Mouse (Mus musculus) limb, embryonic 10.5 days (tissue): ENCODE data around the gene Foxj3. TPM values are rescaled to one million over a fixed set of nuclear protein-coding genes. Genes with fewer than 3 reads are reported as not detected.

Experiments used
- DNase-seq: peaks from one replicate; pipeline ENCODE4 v3.0.0-alpha.2; 2017; ENCODE audit warnings: low spot score
- H3K27ac ChIP-seq: fragments of 300-500 bp; sonication (generic); 2 replicates; pipeline ENCODE4 v1.5.1; 2016; ENCODE audit warnings: mild to moderate bottlenecking
- H3K27me3 ChIP-seq: fragments of 300-500 bp; sonication (generic); 2 replicates; pipeline ENCODE4 v1.6.1; 2016; ENCODE audit warnings: low read depth, mild to moderate bottlenecking; ENCODE audit not compliant: poor library complexity, severe bottlenecking
- H3K36me3 ChIP-seq: fragments of 300-500 bp; sonication (generic); 2 replicates; pipeline ENCODE4 v1.6.1; 2016; ENCODE audit warnings: mild to moderate bottlenecking, moderate library complexity
- H3K4me1 ChIP-seq: fragments of 300-500 bp; sonication (generic); 2 replicates; pipeline ENCODE4 v1.6.1; 2016
- H3K4me3 ChIP-seq: fragments of 300-500 bp; sonication (generic); 2 replicates; pipeline ENCODE4 v1.5.1; 2016; ENCODE audit warnings: mild to moderate bottlenecking, moderate library complexity
- H3K9me3 ChIP-seq: fragments of 300-500 bp; sonication (generic); replicated peaks from 2 replicates; pipeline ENCODE4 v1.6.1; 2016; ENCODE audit warnings: mild to moderate bottlenecking
- WGBS: fragments of 180-500 bp; shearing (Covaris S2); methylation state at CpG from one replicate; pipeline ENCODE4 v1.1.7; 2016; 5-methylcytosine and 5-hydroxymethylcytosine counted together
- polyA plus RNA-seq: library from polyadenylated mRNA; unstranded; fragments of >200 nt; fragmentation: Nextera tagmentation; extraction: Ambion mirVana; gene quantifications from 2 replicates; pipeline ENCODE4 v1.2.1, GENCODE M21; 2016

Foxj3 gene
- polyA plus RNA-seq, 1 experiment from 2014 or later = 25.2 TPM

DNA sequence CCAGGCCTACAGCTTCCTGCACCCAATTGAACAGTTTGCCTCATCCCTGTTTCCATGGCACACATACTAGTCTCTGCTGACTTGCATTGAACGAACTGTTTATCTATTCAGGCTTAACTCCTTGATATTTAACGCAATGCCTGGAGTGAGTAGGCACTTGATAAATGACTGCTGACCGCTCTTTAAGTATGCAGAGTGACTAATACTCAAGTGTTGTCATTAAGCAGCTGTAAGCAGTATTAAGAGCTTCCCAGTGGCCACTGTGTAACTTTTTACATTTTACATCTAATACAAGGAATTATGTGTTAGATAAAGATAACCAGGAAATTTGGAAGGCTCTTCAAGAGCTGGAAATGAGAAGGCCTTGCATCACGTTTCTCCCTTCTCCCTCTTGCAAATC, 1.7 kb upstream of the Foxj3 start:
- no peak overlapping the region for H3K4me3 ChIP-seq
- H3K9me3 ChIP-seq = no peaks in the 10 kb centered on the region
- WGBS = 74% methylated on average over 4 of the region's 4 CpGs
- no peak for DNase-seq
- H3K36me3 ChIP-seq = no peaks in the 10 kb centered on the region
- no peak overlapping the region for H3K27ac ChIP-seq
- H3K4me1 ChIP-seq = peaks cover 8% of the 10 kb centered on the region
- no peaks in the 10 kb centered on the region for H3K27me3 ChIP-seq

DNA sequence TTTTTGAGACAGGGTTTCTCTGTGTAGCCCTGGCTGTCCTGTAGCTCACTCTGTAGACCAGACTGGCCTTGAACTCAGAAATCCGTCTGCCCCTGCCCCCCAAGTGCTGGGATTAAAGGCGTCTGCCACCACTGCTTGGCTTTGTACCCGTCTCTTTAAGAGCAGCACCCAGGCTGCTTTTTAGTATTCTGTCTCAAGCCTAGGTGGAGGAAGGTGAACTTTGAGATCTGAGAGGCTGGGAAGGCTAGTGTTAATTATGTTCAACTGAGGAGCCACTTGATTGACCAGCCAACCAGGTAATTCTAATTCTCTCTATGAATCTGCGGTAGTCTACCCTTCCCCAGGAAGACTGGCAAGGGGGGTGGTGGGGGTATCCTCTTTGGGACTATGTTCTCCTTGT, 632 bp downstream of the Foxj3 start:
- Histone ChIP-seq H3K27ac (no peak overlapping the region), H3K27me3 (no peaks in the 10 kb centered on the region), H3K9me3 (no peaks in the 10 kb centered on the region), H3K4me1 (peaks cover 15% of the 10 kb centered on the region), H3K4me3 (no peak overlapping the region), H3K36me3 (no peaks in the 10 kb centered on the region)
- 78% methylated on average over 4 of the region's 4 CpGs for WGBS
- DNase-seq = no peak

DNA sequence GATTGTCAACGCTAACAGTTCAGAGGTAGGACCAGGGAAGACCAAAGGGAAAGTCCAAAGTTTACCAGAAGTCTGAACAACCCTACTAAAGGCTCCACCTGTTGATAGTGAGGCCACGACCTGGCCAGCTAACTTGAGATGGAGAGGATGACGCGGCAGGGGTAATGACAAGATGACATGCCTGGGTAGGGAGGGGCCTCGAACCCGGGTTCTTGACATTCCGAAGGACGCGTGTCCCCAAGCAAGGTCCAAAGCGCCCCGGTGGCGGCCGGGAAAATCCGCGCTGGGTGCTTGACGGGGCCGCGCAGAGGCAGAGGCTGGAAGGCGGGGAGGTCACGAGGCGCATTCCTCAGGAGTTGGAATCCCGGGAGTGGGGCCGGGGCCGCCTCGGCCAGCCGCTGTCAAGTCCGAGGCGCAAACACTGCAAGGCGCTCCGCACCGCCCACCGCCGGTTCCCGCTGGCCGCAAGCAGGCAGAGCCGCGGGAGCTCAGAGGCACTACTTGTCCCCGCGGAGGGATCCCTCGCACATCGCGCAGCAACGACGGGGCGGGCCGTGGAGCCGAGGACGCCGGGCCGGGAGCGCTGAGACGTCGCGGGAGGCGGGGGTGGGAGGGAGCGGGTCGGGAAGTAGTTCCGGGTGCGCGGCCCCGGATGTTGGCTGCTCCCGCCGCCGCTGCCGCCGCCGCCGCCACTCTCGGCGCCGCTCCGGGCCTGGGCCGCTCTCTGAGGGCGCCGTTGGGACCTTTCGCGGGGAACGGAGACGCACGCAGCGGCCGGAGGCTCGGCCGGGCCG, 2.4 kb downstream of the Foxj3 start, which contains the start of gene Frg2f1:
Gene Frg2f1, minus strand, starts transcription at position 499 of the 794 bp plus-strand sequence.
- Histone ChIP-seq H3K4me3 (peak within 1 kb of the TSS; percentile 95), H3K4me1 (peaks cover 15% of the 10 kb centered on the region), H3K9me3 (no peaks in the 10 kb centered on the region), H3K36me3 (no peaks in the 10 kb centered on the region), H3K27me3 (no peaks in the 10 kb centered on the region), H3K27ac (peak within 1 kb of the TSS; percentile 100)
- DNase-seq = peak; percentile 96
- WGBS = under 1% methylated on average over 66 of the region's 85 CpGs

DNA sequence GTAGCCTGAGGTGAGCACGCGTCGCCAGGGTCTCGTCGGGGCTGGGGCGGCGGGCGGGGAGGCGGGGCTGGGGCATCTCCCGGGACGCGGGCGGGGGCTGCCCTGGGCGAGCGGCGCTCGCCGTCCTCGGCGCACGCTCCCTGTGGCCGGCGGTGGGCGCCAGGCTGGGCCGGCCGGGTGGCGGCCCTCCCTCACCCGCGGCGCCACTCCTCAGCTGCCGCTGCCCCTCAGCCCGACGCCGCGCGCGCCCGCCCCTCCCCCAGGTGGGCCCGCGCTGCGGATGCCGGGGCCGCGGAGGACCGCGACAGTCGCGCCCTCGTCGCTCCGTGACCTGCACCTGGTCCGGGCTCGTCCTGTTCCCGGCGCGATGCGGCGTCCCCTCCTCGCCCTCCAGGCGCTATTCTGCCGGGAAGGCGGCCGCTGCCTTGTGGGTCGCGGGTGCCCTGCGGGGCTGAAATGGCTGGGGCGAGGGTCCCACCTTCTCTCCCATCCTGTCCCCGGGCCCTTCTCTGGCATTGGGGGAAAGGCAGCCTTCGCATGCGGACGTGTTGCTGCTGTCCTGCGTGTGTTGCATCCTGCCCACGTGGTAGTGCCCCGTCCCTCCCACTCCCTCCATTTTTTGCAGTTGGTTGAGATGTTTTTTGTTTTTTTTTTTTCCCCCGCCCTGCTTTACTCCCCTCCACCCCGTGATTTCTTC, 3.2 kb downstream of the Foxj3 start:
- H3K9me3 ChIP-seq = no peaks in the 10 kb centered on the region
- DNase-seq = peak; percentile 73
- H3K4me3 ChIP-seq = peak overlapping the region; percentile 95
- H3K27ac ChIP-seq = peak overlapping the region; percentile 100
- H3K27me3 ChIP-seq = no peaks in the 10 kb centered on the region
- peaks cover 15% of the 10 kb centered on the region for H3K4me1 ChIP-seq
- H3K36me3 ChIP-seq = no peaks in the 10 kb centered on the region
- under 1% methylated on average over 59 of the region's 76 CpGs for WGBS

DNA sequence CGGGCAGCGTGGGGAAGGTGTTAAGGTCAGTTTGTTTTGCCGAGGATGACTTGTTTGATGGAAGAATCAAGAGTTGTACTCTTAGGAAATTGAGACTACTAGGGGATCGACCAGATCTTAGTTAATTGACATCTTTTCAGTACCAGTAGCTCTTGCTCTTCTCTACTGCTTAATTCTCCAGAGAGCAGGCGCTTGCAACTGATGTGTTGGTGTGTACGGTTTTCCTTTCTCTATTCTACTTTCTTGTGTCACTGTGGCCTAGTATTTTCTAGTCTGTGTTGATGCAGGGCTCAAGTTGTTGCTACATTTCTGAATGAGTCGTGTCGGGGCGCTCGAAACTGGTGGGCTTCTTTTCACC, 3.7 kb downstream of the Foxj3 start:
- DNase-seq = no peak
- no peaks in the 10 kb centered on the region for H3K9me3 ChIP-seq
- H3K4me1 ChIP-seq = peaks cover 15% of the 10 kb centered on the region
- peak overlapping the region; percentile 100 for H3K27ac ChIP-seq
- H3K36me3 ChIP-seq = no peaks in the 10 kb centered on the region
- 9% methylated on average over 10 of the region's 10 CpGs for WGBS
- no peaks in the 10 kb centered on the region for H3K27me3 ChIP-seq
- H3K4me3 ChIP-seq = peak overlapping the region; percentile 95

DNA sequence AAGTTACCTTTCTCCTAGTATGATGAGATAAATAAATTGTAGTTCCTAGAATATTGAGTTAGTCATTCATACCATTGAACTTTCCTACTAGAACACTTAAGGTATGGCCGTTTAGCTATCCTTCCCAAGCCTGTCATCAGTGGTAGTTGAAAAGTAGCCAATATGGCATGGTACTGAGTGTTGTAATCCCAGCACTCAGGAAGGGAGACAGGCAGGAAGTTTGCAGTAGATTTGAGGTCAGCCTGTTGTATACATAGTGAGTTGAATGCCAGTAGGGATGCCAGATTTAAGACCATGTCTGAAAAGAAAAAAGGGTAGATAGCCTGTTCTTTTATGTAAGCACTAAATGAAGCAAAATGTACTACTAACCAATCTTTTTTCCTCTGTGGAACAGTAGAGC, 14.1 kb downstream of the Foxj3 start:
- WGBS = 87% methylated on average over 1 of the region's 1 CpGs

GRCm38 (mm10) chr4:119555466-119555865, 18.7 kb downstream of the Foxj3 start:
- H3K27ac ChIP-seq = no peak overlapping the region
- WGBS = 81% methylated on average over 2 of the region's 2 CpGs
- H3K27me3 ChIP-seq = no peaks in the 10 kb centered on the region
- no peak for DNase-seq
- H3K4me3 ChIP-seq = no peak overlapping the region
- no peaks in the 10 kb centered on the region for H3K9me3 ChIP-seq
- no peaks in the 10 kb centered on the region for H3K36me3 ChIP-seq
- H3K4me1 ChIP-seq = no peaks in the 10 kb centered on the region

More for the DNA sequence above, 14.1 kb downstream of the Foxj3 start:
- peaks cover 5% of the 10 kb centered on the region; the same call in 1 of the 2 replicates for H3K4me1 ChIP-seq
- no peaks in the 10 kb centered on the region for H3K36me3 ChIP-seq
- no peaks in the 10 kb centered on the region for H3K27me3 ChIP-seq
- no peak overlapping the region for H3K27ac ChIP-seq
- DNase-seq = no peak
- no peak overlapping the region for H3K4me3 ChIP-seq
- H3K9me3 ChIP-seq = no peaks in the 10 kb centered on the region

DNA sequence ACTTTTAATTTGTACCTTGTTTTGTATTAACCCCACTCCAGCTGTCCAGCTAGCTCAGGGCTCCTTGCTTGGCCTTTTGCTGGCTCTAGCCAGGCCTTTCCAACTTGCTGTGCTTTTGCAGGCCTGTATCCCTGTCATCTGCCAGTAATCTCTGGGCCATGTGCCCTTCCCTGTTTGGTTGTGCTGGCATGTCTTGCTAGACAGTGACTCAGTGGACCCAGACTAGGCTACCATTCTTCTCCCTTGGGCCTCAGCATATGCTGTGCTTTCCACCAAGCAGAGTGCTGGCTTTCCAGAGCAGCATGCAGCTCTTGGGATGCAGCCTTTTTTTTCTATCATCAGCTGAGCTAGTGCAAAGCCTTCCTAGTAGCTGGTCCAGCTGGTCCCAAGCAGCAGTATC, 26.3 kb downstream of the Foxj3 start:
- Histone ChIP-seq H3K4me3 (no peak overlapping the region), H3K36me3 (peaks cover 23% of the 10 kb centered on the region), H3K9me3 (no peaks in the 10 kb centered on the region), H3K27me3 (no peaks in the 10 kb centered on the region), H3K27ac (no peak overlapping the region), H3K4me1 (no peaks in the 10 kb centered on the region)
- DNase-seq = no peak

- no peak overlapping the region for H3K4me3 ChIP-seq
- H3K4me1 ChIP-seq = no peaks in the 10 kb centered on the region
- WGBS = 93% methylated on average over 4 of the region's 4 CpGs
- DNase-seq = no peak
- H3K36me3 ChIP-seq = peaks cover 19% of the 10 kb centered on the region
- H3K27me3 ChIP-seq = no peaks in the 10 kb centered on the region
- H3K27ac ChIP-seq = no peak overlapping the region
- no peaks in the 10 kb centered on the region for H3K9me3 ChIP-seq
Measured at GRCm38 (mm10) chr4:119566322-119566835, 29.6 kb downstream of the Foxj3 start.

GRCm38 (mm10) chr4:119572682-119573081, 35.9 kb downstream of the Foxj3 start:
- DNase-seq = no peak
- Histone ChIP-seq H3K4me1 (no peaks in the 10 kb centered on the region), H3K27me3 (no peaks in the 10 kb centered on the region), H3K27ac (no peak overlapping the region), H3K36me3 (peaks cover 38% of the 10 kb centered on the region), H3K4me3 (no peak overlapping the region), H3K9me3 (no peaks in the 10 kb centered on the region)
- 90% methylated on average over 3 of the region's 3 CpGs for WGBS

DNA sequence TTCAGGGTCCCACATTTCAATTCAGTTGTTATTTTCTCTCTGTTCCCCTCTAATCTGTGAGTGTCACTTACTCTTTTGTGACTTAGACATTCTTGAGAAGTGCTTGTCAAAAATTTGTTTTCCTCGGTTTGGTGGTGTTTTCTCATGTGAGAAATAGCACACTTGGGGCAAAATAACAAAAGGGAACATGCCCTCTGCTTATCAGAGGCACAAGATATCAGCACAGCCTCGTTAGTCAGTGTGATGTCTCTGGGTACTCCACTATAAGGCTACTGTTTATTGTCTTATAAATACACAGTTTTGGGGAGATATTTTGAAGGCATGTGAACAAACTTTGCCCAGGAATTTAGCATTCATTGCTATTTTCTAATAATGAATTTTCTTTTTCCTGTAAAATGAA, 37.7 kb downstream of the Foxj3 start:
- WGBS = 89% methylated on average over 2 of the region's 2 CpGs

DNA sequence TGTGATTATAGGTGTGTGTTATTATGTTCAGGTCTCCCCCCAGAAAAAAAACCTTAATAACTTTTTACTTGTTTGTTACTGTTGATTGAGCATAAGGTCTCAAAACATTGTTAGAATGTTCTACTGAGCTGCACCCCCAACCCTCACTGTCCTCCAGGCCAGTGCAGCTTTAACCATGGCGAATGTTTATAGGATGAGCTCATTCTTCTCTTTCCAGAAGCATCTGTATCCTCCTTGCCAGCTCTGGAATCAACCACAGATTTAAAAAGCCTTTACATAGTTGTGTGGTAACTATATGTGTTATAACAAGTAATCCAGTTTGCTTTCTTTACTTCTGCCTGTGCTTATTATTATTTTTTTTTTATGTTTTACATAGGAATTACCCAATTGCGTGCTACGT, 38.7 kb downstream of the Foxj3 start:
- Histone ChIP-seq H3K9me3 (no peaks in the 10 kb centered on the region), H3K36me3 (peaks cover 49% of the 10 kb centered on the region), H3K27me3 (no peaks in the 10 kb centered on the region), H3K4me1 (no peaks in the 10 kb centered on the region), H3K4me3 (no peak overlapping the region), H3K27ac (no peak overlapping the region)
- no peak for DNase-seq
- 94% methylated on average over 3 of the region's 3 CpGs for WGBS

More for the DNA sequence above, 37.7 kb downstream of the Foxj3 start:
- H3K4me1 ChIP-seq = no peaks in the 10 kb centered on the region
- H3K27ac ChIP-seq = no peak overlapping the region
- DNase-seq = no peak
- no peaks in the 10 kb centered on the region for H3K9me3 ChIP-seq
- H3K27me3 ChIP-seq = no peaks in the 10 kb centered on the region
- no peak overlapping the region for H3K4me3 ChIP-seq
- peaks cover 49% of the 10 kb centered on the region for H3K36me3 ChIP-seq

GRCm38 (mm10) chr4:119588037-119588436, 51.2 kb downstream of the Foxj3 start:
- WGBS = 98% methylated on average over 2 of the region's 2 CpGs
- H3K36me3 ChIP-seq = peaks cover 35% of the 10 kb centered on the region

More at GRCm38 (mm10) chr4:119588037-119588436, 51.2 kb downstream of the Foxj3 start:
- Histone ChIP-seq H3K27me3 (no peaks in the 10 kb centered on the region), H3K4me1 (no peaks in the 10 kb centered on the region), H3K27ac (no peak overlapping the region), H3K4me3 (no peak overlapping the region), H3K9me3 (no peaks in the 10 kb centered on the region)
- DNase-seq = no peak
